Mouse (Mus musculus) heart, postnatal 36 days (tissue): ENCODE measurements around the gene Nt5c1b. TPM values are rescaled to one million over a fixed set of nuclear protein-coding genes. Genes with fewer than 3 reads are reported as not detected.

Source experiments
- total RNA-seq, 2 experiments: library from RNA; stranded (reverse); gene quantifications; 2 replicates each; pipeline ENCODE4 v1.2.3; 2021

Nt5c1b gene
- total RNA-seq, 2 experiments from 2014 or later, result not detected

Other genes with a start within 250 kb of the Nt5c1b start
- 10 to 100 TPM; 52.3 to 53.3 TPM for gene Rdh14, start 20.8 kb downstream of the Nt5c1b start, total RNA-seq